Mouse (Mus musculus) thymus, postnatal 14 days (tissue): ENCODE data around the gene Disp2.

Source experiments
- DNase-seq: peaks from one replicate; pipeline ENCODE4 v3.0.0; 2021

The Disp2 gene

DNA sequence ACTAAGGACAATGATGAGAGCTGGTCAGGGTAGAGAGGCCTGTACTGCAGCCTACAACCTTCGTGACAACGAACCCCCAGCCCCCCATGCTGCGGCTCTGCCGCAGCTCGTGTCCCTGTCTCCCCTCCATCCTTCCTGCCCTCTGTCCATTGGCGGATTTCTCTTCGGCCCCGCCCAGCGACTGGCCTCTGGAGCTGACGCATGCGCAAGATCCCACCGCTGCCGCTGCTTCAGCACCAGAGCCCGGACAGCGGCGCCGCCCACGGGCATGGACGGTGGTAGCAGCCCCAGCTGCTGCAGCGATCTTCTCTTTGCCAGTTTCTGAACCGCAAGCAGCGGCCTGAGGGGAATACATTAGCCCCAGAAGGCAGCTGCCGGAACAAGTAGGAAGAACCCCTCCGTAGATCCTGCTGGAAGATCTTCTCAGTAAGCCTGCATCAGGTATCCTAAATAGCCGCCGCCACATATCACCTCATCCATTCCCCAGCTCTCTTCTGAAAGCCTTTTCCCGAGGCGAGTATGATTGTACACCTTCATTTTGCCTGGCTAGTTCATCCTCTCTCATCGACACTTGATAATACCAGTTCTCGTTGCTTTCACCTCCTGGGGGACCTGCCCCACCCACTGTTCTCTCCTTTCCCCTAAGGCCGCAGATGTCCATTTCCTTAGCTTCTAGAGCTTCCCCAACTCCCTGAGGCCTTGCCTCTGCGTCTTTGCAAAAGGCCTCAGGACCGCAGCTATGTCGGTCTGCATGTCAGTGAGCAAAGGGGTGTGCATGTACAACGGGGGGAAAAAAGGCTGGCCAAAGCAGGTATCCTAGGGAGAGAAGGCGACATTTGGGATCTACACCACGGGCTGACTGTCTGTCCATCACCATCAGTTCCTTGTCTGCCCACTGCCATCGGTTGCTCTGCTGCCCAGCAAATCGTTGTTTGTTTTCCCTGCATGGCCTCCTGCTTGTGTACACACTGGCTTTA is at the start of gene Disp2:
Gene Disp2 (plus strand): TSS at position 216 of the 977 bp plus-strand sequence.
- DNase-seq: peak; percentile 86

GRCm38 (mm10) chr2:118729816-118730621 is 49.5 kb upstream of the Disp2 start:
- DNase-seq: no peak

DNA sequence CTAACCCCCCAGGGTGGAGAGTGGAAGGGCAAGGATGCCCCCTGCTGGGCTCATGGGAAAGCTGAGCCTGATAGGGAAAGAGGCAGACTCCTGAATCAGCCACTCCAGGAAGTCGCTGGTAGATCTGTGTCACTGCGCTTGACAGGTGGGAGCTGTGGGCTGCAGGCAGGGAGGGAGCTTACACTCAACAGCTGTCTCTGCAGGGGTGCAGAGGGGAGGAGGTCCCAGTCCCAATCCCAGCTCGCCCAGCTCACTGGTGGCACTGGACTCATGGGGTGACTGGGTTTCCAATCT is 49.0 kb upstream of the Disp2 start:
- DNase-seq: peak; percentile 86

GRCm38 (mm10) chr2:118731981-118732380 is 47.5 kb upstream of the Disp2 start:
- DNase-seq: no peak

DNA sequence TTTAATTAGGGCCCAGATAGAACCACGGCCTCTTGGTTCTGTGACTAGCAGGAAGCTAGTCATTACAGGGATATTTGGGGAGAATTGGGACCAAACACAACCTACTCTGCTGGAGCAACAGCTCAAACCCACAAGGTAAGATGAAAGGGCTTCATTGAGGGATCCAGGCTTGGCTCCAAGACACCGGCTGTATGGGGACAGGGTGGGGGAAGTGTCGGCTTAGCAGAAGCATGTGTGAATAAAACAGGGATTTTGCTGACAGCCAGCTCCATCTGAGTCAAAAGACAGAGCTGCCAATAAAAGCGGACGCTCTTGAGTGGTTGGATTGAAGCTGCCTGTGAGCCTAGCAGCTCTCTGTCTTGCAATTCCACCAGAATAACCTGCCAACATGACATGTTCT is 46.2 kb upstream of the Disp2 start:
- no peak for DNase-seq

- no peak for DNase-seq
Observed at GRCm38 (mm10) chr2:118740341-118740740, 39.2 kb upstream of the Disp2 start.

DNA sequence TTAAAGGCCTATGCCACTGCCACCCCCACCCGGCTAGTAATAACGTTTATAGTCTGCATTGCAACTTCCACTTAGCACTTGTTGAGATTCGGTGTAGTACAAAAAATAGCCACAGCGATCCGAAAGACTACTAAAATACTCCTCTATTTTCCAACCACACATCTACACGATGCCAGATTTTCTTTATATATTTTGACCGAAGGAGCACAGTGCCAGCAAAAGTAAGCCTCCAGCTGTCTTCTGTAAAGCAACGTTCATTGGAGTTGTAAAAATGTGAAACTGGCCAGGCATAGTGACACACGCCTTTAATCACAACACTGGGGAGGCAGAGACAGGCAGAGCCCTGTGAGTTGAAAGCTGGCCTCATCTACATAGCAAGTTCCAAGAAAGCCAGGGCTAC is 38.3 kb upstream of the Disp2 start:
- no peak for DNase-seq

DNA sequence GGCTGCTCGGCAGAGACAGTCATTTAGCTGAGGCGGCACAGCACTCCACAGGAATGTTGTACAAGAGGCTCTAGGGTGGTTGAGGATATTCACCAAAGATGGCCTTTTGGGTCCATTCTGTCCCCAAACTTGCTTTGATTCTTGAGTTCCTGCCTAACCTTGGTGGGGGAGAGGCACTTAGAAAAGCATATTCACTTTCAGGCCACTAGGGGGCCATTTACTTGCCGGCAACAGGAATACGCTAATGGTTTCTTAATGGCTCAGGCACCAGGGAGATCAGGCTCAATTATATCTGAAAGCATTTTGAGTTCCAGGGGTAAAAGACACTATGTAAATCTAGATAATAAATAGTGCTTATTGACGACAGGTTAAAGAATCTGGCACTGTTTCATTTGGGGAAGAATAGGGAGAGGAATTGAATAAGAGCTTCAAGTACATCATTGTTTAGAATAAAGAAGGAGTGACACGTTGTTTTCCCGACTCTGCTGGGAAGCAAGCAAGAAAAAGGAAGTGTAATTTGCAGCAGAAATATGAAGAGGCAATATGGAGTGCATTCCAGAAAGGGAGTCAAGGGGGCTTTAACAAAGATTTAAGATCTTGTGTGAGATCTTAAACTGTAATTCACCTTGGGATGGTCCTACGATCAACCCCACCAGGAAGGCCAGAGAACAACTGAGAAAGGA is 36.1 kb upstream of the Disp2 start:
- DNase-seq: peak; percentile 51

DNA sequence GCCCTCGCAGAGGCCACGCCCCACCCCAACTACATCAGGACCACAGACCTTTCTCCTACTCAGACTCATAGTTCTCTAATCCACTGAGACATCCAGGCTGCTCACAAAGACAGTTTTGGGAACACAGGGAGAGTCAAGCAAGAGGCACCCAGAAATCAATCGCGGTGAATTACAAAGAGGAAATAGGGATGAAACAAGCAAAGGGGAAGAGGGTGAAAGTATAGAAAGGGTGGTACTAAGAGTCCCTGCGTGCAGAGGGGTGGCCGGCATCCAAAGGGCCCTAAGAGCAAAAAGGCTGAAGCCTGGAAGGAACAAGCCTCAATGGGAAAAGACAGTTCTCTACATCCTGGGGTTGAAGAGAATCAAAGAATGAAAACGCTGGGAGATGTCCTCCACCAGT is 34.9 kb upstream of the Disp2 start:
- no peak for DNase-seq

GRCm38 (mm10) chr2:118745232-118745884 is 34.2 kb upstream of the Disp2 start, which contains the start of gene Inafm2:
TSS of gene Inafm2 (plus strand) at chr2:118745758.
- peak; percentile 95 for DNase-seq

DNA sequence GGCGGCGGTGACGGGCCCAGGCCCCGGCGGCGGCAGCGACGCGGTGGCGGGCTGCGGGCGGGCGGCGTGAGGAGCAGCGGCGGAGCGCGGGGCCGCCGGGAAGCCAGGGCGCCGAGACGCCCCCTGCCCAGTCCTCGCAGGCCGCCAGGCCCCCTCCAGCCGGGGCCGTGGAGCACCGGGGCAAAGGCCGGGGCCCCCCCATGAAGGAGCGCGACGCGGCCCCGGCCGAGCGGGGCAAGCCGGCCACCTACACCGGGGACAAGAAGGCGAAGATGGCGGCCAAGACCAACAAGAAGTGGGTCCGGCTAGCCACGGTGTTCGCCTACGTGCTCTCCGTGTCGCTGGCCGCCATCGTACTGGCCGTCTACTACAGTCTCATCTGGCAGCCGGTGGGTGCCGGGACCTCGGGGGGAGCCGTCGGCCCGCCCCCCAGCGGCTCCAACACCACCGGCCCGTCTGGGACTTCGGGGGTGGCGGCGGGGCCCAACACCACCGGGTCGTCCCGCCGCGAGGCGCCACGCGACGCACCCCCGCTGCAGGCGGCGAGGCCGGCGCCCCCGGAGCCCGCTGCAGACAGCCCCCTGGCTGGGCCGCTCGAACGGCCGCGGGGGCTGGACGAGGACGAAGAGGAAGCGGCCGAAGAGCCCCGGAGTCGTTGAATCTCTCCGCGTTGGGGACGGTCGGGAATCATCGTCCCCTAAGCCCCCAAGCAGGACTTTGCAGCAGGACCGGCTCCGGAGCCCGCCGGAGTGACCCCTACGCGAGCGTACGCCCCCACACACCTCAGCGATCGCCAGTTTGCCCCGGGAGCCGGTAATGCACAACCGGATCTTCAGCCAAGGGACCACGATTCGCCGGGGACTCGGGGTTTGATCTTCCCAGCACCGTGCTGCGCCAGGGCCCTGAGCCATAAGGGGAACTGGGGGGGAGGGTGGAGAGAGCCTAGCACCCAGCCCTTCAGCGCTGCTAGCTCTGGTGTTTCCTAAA is 33.3 kb upstream of the Disp2 start:
- DNase-seq: peak; percentile 64

DNA sequence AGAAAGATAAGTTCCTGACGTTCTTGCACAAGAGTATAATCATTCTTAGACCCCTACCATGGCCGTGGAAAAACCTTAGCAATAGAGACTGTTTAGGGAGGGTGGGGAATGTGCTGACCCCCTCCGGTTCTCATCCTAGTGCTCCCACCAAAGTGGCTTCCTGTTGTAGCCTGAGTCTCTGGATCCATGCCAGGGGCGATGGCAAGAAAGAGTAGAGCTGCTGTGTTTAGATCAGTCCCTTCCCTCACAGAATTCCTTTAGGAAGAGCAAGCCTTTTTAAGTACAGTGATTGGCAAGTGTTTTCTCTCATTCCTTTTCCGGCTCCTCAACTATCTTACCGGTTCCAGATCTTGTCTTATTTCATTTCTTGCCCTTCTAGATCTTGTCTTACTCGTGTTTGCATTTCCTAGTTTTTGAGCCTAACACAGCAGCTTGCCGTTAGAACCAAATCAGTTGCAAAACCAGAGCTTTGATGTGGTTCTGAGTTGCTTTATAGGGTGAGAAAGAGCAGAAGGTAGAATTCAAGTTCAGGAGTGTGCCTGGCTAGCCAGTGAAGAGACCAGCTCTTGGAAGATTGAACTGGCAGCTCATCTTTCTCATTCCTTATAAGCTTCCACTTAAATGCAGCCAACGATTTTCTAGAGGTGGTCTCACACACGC is 32.1 kb upstream of the Disp2 start:
- no peak for DNase-seq

GRCm38 (mm10) chr2:118749341-118749884 is 30.1 kb upstream of the Disp2 start:
- no peak for DNase-seq

DNA sequence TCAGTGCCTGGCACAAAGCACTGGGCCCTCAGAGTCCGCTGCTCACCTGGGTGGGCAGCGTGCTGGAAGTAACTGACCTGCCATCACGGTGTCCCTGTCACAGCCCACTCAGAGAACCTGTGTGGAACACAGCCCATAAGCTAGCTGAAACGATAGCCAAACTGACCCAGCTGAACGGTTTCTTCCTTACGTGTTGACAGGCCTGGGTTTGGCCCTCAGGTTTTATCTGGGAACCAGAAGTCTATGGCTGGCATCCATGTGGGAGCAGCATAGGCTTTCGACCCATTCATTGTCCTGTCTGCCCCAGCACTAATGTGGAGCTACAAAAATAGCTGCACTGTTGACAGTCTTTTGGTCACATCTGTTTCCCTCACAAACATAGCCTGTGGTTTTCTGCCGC is 29.0 kb upstream of the Disp2 start:
- DNase-seq: no peak

- no peak for DNase-seq
Observed at GRCm38 (mm10) chr2:118751896-118752791, 27.4 kb upstream of the Disp2 start.

DNA sequence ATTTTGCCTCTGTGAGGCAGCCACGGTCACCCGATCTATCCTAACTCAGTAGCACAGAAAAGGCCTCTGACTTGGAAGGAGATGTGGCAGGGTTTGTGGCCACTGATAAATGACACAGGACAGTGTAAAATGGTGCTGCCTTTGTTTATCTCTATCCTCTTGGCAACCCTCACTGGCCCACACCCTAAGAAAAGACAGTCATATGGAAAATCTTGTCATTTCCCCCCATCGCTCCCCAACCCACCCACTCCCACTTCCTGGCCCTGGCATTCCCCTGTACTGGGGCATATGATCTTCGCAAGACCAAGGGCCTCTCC is 26.8 kb upstream of the Disp2 start:
- no peak for DNase-seq

GRCm38 (mm10) chr2:118754143-118754542 is 25.4 kb upstream of the Disp2 start:
- no peak for DNase-seq

- DNase-seq: no peak
Observed at GRCm38 (mm10) chr2:118755407-118755806, 24.1 kb upstream of the Disp2 start.

GRCm38 (mm10) chr2:118756103-118756502 is 23.4 kb upstream of the Disp2 start:
- DNase-seq: no peak

- peak; percentile 86 for DNase-seq
Observed at GRCm38 (mm10) chr2:118759828-118760227, 19.7 kb upstream of the Disp2 start.
